Mouse (Mus musculus): ENCODE measurements at regions not wholly inside any gene's neighbourhood (a gene's known extent, or its start where the extent isn't known, plus 50 kb on each side); places are given as distances from the start of the nearest gene placed in this dataset.

GRCm38 (mm10) chr4:83985451-83985850 lies 460.1 kb downstream of the Ccdc171 start:
- TF ChIP-seq CTCF (IDR thresholded peaks at IDR 0.05; ENCODE audit: borderline replicate concordance, control insufficient read depth, extremely low read depth, insufficient read depth, low read length, poor library complexity) = no peak
- TF ChIP-seq POLR2A (IDR thresholded peaks at IDR 0.05; ENCODE audit: control insufficient read depth, extremely low read depth, insufficient read depth, low read length, poor library complexity) = no peak

Measured in thymus, adult 2 months (tissue).